Mouse (Mus musculus) cortical plate, adult 2 months (tissue): Measurements from ENCODE around the gene Galnt15.

Experiments used
- CTCF ChIP-seq: fragments of 200-500 bp; IDR thresholded peaks from 2 replicates; pipeline ENCODE4 v1.5.1; 2011; ENCODE audit warnings: mild to moderate bottlenecking, control low read depth, low read length; ENCODE audit not compliant: insufficient read depth; ENCODE audit errors: extremely low read depth
- POLR2A ChIP-seq: fragments of 200-500 bp; IDR thresholded peaks from 2 replicates; pipeline ENCODE4 v1.6.1; 2011; ENCODE audit warnings: mild to moderate bottlenecking, low read length, control low read depth; ENCODE audit not compliant: insufficient read depth; ENCODE audit errors: extremely low read depth

GRCm38 (mm10) chr14:32096740-32097139 lies 68.0 kb downstream of the Galnt15 start:
- no peak for TF ChIP-seq POLR2A
- no peak for TF ChIP-seq CTCF
